Mouse (Mus musculus) lung, postnatal 10 days (tissue): ENCODE results near the gene Tcp11l1.

Experiments used
- DNase-seq: peaks from one replicate; pipeline ENCODE4 v3.0.0; 2021

Tcp11l1 gene

DNA sequence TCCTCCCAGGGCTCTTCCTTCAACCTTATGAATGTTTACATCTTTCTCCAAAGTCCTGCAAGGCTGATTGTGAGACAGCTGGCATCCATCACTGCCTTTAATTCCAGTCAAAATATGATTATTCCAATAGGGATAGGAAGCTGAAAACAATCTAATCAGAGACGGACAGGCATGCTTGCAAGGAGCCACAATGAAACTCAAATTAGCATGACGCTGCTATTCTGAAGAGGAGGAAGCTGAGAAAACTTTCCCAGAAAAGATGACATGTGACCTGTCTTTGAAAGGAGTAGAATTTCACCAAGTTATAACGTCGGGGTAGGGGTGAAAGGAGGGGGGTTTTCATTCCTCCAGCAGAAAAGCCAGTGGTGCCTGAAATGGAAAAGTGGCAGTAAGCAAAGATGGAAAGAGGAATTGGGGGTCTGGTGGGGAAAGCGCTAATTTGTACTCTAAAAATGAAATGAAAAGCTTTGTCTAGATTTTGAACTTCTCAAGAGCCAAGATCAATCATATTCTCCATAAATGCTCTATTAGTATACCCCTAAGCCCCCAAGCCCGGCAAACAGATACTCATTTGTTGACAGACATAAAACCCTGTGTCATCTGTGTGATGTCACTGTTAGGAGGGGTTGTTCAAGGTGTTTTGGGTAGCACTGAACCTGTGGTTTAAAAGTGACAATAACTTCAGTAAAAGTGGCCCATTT is 1.1 kb downstream of the Tcp11l1 start:
- DNase-seq: no peak

DNA sequence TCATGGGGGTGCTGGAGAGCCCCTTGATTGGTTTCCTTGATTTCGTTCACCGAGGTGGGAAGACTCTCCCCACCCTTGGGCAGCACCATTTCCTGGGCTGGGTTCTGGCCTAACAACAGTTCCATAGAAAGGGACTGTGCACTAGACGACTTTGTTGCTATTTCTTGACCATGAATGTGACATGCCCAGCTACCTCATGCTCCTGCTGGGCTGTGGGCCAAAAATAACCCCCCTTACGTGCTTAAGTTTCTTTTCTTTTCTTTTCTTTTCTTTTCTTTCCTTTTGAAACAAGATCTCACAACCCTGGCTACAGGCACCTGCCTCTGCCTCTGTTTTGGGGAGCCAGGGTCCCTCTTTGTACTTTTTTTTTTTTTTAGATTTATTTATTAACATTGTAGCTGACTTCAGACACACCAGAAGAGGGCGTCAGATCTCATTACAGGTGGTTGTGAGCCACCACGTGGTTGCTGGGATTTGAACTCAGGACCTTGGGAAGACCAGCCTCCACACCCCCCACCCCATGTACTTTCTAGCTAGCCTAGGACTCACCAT is 2.1 kb downstream of the Tcp11l1 start:
- DNase-seq: no peak

DNA sequence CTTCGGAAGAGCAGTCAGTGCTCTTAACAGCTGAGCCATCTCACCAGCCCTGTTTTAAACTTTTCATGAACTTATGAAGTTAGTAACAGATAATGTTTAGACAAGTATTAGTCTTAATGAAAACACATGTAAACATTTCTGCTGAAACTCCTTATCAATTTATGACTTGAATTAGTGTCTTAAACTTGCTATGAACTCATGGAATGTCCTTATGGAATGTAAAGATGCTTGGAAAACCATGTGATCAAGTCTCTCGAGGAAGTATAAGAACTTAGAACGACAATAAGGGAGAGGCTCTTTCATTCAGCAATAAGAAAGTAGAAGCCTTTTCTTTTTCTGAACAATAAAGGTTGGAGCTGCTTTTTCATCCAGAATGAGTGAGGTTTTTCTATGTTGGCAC is 7.6 kb downstream of the Tcp11l1 start:
- no peak for DNase-seq

DNA sequence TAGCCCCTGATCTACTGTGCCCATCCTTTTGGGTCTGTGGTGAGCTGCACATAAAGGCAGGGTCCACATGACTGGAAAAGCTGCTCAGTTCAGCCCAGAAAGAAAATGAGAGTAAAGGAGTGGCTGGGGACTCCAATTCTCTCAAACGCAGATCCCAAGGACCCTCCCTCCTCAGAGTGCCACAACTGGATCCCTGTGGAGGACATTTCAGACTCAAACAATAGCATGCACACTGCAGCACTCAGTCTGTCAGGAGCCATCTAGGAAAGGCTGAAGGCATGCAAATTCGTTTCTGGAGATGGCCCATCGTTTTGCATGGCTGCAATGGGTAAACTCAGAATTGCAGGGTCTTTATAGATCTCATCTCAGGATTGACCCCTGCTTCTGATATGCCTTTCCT is 8.8 kb downstream of the Tcp11l1 start:
- DNase-seq: no peak

DNA sequence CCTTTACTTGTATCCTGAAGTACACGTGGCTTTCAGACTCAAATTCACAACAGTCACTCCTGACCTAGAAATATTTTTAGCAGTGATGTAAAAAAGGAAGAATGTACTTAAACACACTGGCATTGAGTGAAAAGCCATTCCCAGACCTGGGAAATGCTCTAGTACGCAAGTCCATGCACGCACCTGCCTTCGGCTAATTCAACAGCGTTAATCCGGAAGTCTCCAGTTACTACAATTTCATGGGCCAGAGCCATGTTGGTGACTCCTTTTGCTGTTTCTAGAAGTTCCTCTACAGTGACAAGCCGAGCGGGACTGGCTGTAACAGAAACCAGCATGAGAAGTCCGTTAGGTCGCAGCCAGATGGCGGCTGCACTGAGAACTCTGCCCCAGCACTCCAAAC is 12.3 kb downstream of the Tcp11l1 start:
- no peak for DNase-seq

DNA sequence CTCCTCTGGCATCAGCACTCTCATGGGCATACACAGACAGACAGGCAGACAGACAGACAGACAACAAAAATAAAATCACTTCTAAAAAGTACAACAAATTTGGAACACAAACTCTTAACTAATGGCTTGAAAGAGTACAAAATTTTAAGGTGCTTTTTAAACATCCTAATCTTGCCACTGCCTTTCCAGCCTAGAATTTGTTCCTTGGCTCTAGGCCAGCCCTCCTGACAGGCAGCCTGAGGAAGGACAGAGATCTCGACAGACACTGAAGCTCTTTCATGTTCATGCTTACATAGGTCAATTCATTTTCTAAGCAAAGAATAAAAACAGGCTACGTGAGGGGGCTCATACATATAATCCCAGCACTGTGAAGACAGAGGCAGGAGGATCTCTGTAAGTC is 19.4 kb downstream of the Tcp11l1 start:
- no peak for DNase-seq

DNA sequence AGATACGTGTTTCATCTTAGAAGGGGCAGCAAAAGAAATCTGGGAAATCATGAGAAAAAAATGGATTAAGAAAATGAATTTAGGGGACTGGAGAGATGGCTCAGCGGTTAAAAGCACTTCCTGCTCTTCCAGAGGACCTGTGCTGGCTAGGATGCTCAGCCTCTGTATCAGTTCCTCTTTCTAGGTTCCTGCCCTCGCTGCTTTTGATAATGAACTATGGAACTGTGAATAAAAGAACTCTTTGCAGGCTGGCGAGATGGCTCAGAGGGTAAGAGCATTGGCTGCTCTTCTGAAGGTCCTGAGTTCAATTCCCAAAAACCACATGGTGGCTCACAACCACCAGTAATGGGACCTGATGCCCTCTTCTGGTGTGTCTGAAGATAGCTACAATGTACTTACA is 21.2 kb downstream of the Tcp11l1 start:
- DNase-seq: no peak

DNA sequence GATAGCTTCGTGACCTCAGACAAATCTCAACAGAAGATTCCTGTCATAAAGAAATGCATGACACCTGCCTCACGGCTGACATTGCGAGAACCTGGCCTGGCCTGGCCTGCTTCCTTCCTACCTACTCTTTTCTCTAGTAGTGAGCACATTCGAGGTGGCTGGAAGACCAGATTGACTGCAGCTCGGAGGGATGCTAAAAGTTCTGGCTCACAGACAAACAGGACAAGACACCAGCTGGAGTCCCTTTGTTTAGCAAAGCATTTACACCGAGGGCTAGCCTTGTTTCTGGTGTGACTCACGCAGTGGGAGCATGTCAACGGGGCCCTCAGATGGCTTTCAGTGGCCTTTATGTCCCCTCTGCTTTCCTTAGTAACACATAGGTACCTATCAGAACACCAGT is 23.2 kb downstream of the Tcp11l1 start:
- no peak for DNase-seq

DNA sequence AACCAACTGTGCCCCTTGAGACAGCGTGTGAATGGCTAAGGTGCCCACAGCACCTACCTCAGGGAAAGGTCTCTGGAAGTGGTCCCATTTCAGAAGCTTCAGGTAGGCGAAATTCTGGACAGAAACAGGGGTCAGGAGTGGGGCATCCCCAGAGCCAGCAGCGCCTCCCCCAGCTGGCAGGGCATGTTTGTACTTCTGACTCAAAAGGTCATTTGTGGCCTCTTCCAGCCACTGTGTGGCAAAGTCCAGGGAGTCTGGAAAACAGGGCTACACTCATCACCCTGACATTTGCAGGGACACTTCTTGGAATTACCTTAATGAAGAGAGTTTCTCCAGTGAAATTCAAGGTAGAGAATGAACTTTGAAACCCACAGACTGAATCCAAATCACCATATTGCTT is 23.6 kb downstream of the Tcp11l1 start:
- DNase-seq: no peak

DNA sequence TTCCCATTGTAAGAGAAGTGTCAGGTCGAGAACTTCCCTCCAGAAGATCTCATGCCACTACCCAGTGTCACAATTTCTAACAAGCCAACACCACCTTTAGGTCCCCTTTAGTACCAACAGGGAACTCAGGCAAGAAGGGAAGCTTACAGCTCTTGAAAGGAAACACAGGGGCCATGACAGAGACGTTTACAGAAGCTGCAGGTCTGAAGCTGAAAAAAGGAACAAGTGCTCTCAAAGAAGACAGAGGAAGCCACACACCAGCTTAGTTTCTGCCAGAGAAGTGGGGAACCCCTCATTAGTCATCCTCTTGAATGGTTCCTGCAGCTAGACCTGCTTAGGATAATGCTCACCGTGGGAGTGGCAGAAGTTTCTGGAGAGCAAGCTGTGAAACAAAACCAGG is 24.7 kb downstream of the Tcp11l1 start:
- no peak for DNase-seq

DNA sequence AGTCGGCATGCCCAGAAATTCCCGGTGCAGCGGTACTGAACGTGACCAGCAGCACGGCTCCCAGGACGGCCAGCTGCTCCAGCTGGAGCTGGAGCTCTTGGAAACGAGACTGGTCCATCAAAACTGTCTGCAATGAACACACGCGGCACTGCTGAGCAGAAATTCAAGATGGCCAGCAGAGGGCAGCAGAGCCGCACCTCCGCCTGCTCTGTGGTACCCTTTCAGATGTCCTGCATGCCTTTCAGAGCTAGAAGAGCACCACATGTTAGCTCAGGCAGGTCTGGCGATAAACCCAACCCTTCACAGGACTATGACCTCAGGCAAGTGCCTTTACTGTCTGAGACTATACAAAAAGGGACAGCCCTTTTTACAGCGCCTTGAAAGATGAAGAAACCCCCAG is 26.6 kb downstream of the Tcp11l1 start:
- peak; percentile 80 for DNase-seq

DNA sequence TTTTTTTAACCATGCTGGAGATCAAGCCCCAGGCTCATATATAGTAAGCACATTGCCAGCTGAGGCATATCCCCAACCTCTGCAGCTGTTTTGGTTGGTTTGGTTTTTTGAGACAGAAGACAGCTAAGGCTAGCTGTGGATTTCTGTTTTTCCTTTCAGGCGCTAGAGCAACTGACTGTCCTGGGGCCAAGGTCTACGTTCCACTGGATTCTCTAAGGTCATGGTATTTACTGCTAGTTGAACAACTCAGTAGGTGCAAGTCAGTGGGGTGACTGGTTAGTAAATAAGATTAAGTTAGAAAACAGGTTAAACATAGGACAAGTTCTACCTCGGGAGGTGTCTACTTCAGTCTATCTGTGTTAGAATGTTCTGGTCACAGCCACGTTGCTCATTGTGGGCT is 27.2 kb downstream of the Tcp11l1 start:
- DNase-seq: no peak

DNA sequence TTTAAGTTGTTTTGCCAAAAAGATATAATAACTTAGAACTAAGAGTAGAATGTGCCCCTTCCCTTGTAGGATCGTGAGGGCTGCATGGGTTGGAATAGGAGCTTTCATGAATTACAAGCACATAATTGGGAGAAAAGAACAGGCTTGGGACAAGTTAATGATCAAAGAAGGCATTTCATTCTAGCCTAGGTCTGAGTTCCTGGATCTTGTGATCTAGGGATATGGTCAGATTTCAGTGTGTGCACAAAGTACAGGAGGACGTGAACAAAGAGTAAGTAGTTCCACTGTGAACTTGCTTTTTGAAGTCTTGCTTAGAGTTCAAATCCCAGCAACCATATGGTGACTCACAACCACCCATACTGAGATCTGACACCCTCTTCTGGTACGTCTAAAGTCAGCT is 34.6 kb downstream of the Tcp11l1 start:
- no peak for DNase-seq

DNA sequence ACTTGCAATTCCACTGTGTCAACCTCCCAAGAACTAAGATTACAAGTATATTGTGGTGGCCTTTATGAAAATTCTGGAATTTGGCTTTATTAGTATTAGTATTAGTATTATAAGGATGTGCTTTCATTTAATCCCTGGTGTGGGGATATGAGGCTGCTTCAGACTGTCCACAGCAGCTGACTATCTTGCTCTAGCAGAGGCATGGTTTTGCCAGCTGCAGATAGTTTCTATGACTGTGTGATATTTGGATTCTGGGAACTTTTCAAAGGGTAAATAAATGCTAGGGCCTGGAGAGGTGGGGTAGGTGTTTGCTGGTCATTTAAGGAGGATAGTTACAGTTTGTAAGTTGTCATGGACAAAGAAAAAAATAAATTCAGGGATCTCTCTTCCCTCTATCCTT is 40.2 kb downstream of the Tcp11l1 start:
- DNase-seq: no peak

DNA sequence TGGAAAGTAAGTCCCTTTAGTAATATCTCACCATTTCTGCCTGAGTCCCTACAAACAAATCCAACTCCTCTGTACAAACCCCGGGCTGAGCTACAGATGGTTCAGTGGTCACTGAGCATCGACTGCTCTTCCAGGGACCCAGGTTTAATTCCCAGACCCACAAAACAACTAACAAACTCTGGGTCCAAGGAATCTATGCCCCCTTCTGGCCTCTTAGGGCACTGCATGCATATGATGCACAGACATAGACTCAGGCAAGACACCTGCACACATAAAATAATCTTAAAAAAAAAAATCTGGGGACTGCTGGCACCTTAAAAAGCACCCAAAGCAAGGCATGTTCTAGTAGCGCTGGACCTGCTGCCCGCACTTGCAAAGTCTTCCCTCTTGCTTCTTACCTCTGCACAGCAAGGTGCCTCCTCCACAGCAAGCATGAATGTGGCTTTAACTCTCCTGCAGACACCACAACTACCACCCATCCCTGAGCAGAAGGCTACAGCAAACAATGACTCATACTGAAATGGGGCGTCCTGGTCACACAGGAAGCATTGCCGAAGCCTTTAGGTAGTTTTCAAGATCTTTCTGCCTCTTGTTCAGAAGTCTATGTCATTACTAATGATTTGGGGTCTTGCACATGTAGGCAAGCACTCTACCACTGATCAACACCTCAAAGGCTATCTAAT is 42.7 kb downstream of the Tcp11l1 start:
- DNase-seq: no peak

DNA sequence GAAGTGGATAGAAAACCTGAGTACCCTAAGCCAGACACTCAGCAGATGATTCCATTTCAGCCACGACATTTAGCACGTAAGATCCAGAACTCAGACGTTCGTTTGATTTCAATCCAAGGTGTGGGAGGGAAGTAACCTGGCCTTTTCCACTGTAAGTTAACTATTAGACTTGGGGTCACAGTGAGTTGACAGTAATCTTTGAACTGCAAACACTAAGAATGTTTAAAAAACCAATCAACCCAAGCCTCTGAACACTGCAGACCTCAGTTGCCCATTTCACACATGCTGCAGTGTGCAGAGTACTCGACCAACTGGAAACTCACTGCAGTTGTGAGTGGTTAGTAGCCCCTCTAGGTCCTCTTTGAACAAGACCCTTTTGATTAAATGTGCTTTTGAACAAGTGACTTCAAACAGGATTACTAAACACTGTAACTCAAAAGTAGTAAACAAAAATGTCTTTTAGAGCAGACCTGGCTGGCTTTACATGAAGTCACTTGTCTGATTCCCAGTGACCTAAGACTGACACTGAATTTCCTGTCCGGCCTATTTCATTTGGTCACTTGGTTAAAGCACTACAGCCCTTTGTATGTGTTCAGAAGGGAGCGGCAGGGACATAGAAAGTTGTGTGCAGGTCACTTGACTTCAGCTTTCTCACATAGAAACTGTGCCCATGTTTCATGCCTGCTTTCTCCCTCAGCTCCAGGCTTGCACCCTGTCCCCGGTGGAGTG is 48.4 kb downstream of the Tcp11l1 start:
- no peak for DNase-seq

DNA sequence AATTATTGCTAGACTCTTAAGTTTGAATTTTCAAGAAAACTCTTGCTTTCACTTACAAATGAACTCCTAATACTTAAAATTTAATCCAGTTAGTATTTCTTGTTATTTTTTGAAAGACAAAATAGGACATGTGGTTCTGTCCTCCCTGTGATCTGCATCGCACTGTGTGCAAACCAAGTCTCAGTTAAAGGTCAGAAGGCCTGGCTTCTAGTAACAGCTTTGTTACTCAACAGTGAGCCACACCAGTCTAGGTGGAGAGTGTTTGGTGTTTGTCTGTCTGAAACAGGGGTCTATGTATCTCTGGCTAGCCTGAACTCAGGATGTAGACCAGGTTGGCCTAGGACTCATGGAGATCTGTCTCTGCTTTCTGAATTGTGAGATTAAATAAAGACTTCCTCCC is 53.3 kb downstream of the Tcp11l1 start:
- DNase-seq: no peak

DNA sequence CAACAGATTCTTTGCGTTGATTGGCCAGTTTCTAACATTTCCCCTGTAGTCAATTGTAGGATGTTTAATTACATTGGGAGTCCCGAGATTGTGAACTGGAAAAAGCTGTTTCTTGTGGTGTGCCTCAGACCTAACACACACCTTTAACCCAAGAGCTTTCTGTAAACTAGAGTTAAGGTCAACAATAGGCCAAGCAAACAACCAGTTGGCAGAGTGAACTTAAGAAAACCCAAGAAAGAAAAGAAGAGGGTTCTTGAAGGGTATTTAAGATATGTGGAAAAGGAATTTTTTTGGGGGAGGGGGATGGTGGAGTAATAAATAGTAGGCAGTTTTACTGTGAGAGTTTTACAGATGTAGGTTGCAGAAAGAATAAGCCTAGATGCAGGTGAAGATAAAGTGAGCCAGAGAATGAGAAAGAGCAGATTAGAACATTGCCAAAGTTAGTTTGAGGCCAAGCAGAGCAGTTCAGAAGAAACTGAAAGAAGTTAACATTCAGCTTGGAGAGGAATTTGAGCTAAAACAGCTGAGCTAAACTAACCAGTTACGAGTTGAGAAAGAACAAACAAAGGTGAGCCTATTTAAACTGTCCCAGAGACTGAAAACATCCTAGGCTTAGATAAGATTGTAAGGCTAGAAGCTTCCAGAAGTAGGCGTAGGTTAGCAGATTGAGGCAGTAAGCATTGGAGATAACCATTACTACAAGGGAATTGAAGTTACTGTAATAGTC is 95.8 kb downstream of the Tcp11l1 start:
- DNase-seq: no peak

DNA sequence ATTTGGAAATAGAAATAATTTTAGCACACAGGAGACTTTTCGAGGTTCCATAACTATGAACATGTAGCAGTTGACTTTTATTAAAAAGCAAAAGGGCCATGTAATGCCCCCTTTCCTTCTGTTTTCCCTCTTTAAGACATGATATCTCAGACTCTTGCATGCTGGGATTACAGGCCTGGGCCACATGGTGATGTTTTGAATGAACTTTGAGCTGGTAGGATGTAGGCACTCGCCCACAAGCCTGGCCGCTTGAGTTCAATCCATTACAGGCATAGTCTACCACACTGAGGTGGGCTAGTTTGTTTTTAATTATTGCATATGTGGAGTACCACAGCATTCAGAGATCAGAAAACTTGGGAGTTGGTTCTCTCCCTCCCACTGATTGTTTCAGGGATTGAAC is 97.2 kb downstream of the Tcp11l1 start:
- no peak for DNase-seq
